Mouse (Mus musculus) left cerebral cortex, postnatal 36 days (tissue): ENCODE data around the gene Ints6. TPM values are rescaled to one million over a fixed set of nuclear protein-coding genes. Genes with fewer than 3 reads are reported as not detected.

ENCODE experiments used
- DNase-seq, 2 experiments: peaks; one replicate each; pipeline ENCODE4 v3.0.0; 2021 to 2022; ENCODE audit warnings: low spot score in 2 of 2, mixed read lengths in 1 of 2
- intact Hi-C: fragments of 180-260 bp; cut with DNase I; formaldehyde crosslinking; loops from one replicate; pipeline ENCODE4 v1.15.1; 2025
- total RNA-seq, 2 experiments: library from RNA; stranded (reverse); gene quantifications; 2 replicates each; pipeline ENCODE4 v1.2.3; 2021

Ints6 gene
- total RNA-seq = 10 to 100 TPM; 36.7 to 38.0 TPM

GRCm38 (mm10) chr14:62761036-62761881, at the start of gene Ints6:
Gene Ints6 (minus strand): TSS chr14:62761169.
- intact Hi-C loops = loop anchor here (1.0 to 5.0 kb wide), 2 partner anchors 76 to 176 kb away; partner anchors contain the start of gene Wdfy2
- DNase-seq = peak; percentile 97 to 98

GRCm38 (mm10) chr14:62808661-62809523, 47.9 kb upstream of the Ints6 start:
- intact Hi-C loops = no loop called here

GRCm38 (mm10) chr14:62806921-62807320, 46.0 kb upstream of the Ints6 start:
- intact Hi-C loops = no loop called here
- DNase-seq = no peak

More at GRCm38 (mm10) chr14:62808661-62809523, 47.9 kb upstream of the Ints6 start:
- no peak for DNase-seq

- intact Hi-C loops = no loop called here
- no peak for DNase-seq
Observed at GRCm38 (mm10) chr14:62803204-62803603, 42.2 kb upstream of the Ints6 start.

- intact Hi-C loops = no loop called here
Observed at GRCm38 (mm10) chr14:62800791-62801190, 39.8 kb upstream of the Ints6 start.

GRCm38 (mm10) chr14:62798608-62799101, 37.7 kb upstream of the Ints6 start:
- intact Hi-C loops = no loop called here
- DNase-seq = no peak

More at GRCm38 (mm10) chr14:62800791-62801190, 39.8 kb upstream of the Ints6 start:
- DNase-seq = peak; percentile 26 to 30

- no peak for DNase-seq
- intact Hi-C loops = no loop called here
Observed at GRCm38 (mm10) chr14:62795719-62796118, 34.8 kb upstream of the Ints6 start.

GRCm38 (mm10) chr14:62789282-62789681, 28.3 kb upstream of the Ints6 start:
- no peak for DNase-seq
- intact Hi-C loops = no loop called here

GRCm38 (mm10) chr14:62782981-62783380, 22.0 kb upstream of the Ints6 start:
- intact Hi-C loops = no loop called here
- no peak for DNase-seq

- no peak for DNase-seq
- intact Hi-C loops = no loop called here
Observed at GRCm38 (mm10) chr14:62780520-62781316, 19.7 kb upstream of the Ints6 start.

GRCm38 (mm10) chr14:62778095-62778494, 17.1 kb upstream of the Ints6 start:
- DNase-seq = no peak
- intact Hi-C loops = no loop called here

GRCm38 (mm10) chr14:62775034-62775433, 14.1 kb upstream of the Ints6 start:
- no peak for DNase-seq
- intact Hi-C loops = no loop called here

- intact Hi-C loops = no loop called here
Observed at GRCm38 (mm10) chr14:62774246-62774645, 13.3 kb upstream of the Ints6 start.

GRCm38 (mm10) chr14:62773766-62774165, 12.8 kb upstream of the Ints6 start:
- no peak for DNase-seq
- intact Hi-C loops = no loop called here

More at GRCm38 (mm10) chr14:62774246-62774645, 13.3 kb upstream of the Ints6 start:
- no peak for DNase-seq

GRCm38 (mm10) chr14:62765398-62765797, 4.4 kb upstream of the Ints6 start:
- intact Hi-C loops = no loop called here

GRCm38 (mm10) chr14:62764371-62764770, 3.4 kb upstream of the Ints6 start:
- intact Hi-C loops = loop anchor here (5.0 kb wide), 1 partner anchor 173 kb away; no protein-coding TSS in a partner anchor
- DNase-seq = no peak

More at GRCm38 (mm10) chr14:62765398-62765797, 4.4 kb upstream of the Ints6 start:
- no peak for DNase-seq

- intact Hi-C loops = loop anchor here (1.0 to 5.0 kb wide), 2 partner anchors 75 to 175 kb away; partner anchors contain the start of gene Wdfy2
- peak; percentile 44 to 51 for DNase-seq
Observed at GRCm38 (mm10) chr14:62761943-62762342, 974 bp upstream of the Ints6 start.

GRCm38 (mm10) chr14:62760321-62761035, 491 bp downstream of the Ints6 start:
- DNase-seq = peak; percentile 59 to 67

More at GRCm38 (mm10) chr14:62760321-62761035, 491 bp downstream of the Ints6 start:
- intact Hi-C loops = loop anchor here (1.0 to 5.0 kb wide), 2 partner anchors 77 to 177 kb away; partner anchors contain the start of gene Wdfy2
